Mouse (Mus musculus): ENCODE measurements around the gene Kcnk7.

The Kcnk7 gene

DNA sequence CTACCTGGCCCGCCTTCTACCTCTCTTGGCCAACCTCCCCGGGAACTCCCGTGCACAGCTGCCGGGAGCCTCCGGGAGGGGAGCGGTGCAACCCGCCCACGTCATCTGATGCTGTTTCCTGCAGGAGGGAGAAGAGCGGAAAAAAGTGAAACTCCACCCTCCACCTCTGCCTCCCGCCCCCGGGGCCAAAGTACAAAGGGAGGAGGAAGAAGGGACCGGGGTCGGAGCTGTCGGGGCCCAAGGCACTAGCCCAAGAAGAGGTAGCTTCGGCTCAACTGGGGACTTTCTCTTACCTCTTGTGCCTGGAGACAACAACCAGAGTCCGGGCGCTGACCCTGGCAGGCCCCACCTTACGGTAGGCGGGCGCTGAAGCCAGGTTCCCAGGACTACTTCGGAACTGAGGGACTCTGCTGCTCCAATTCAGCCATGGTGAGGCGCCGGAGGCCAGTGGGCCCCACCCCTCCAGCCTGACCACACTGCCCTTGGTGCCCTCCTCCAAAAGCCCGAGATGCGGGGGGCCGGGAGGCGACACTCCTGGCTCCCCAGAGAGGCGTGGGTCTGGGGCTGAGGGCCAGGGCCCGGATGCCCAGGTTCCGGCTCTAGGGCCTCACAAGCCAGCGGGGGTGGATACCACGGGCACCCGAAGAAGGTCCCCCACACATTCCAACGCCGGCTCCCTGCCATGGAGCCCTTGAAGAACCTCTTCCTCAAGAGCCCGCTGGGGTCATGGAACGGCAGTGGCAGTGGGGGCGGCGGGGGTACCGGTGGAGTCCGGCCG, 14.4 kb upstream of the Kcnk7 start:
- in situ Hi-C loops (cut with MboI; ENCODE audit: unreplicated experiment in 2 of 2): no loop called here

DNA sequence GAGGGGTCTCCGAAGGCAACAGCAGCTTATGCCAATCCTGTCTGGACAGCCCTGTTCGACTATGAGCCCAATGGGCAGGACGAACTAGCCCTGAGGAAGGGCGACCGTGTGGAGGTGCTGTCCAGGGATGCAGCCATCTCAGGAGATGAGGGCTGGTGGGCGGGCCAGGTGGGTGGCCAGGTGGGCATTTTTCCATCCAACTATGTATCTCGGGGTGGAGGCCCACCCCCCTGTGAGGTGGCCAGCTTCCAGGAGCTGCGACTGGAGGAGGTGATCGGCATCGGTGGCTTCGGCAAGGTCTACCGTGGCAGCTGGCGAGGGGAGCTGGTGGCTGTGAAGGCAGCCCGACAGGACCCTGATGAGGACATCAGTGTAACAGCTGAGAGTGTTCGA, 13.8 kb upstream of the Kcnk7 start:
- in situ Hi-C loops (cut with MboI; ENCODE audit: unreplicated experiment in 2 of 2): no loop called here

DNA sequence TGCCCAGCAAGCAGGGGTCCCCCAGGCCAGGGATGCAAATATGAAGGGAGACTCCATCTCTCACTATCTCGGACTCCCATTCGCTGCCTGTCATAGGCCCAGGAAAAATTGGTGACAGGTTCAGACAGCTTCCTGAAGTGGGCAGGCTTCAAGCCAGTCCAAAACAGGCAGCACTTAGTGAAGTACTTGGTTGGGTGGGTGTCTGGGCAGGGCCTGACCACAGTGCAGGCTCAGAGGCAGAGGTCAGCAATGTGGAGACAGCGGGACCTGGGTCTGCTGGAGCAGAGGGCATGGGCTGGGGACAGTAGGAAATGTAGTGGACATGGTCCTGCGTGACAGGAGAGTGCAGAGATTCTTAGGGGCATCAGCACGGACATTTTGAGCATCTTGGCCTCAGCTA, 12.6 kb upstream of the Kcnk7 start:
- in situ Hi-C loops (cut with MboI; ENCODE audit: unreplicated experiment in 2 of 2): no loop called here

DNA sequence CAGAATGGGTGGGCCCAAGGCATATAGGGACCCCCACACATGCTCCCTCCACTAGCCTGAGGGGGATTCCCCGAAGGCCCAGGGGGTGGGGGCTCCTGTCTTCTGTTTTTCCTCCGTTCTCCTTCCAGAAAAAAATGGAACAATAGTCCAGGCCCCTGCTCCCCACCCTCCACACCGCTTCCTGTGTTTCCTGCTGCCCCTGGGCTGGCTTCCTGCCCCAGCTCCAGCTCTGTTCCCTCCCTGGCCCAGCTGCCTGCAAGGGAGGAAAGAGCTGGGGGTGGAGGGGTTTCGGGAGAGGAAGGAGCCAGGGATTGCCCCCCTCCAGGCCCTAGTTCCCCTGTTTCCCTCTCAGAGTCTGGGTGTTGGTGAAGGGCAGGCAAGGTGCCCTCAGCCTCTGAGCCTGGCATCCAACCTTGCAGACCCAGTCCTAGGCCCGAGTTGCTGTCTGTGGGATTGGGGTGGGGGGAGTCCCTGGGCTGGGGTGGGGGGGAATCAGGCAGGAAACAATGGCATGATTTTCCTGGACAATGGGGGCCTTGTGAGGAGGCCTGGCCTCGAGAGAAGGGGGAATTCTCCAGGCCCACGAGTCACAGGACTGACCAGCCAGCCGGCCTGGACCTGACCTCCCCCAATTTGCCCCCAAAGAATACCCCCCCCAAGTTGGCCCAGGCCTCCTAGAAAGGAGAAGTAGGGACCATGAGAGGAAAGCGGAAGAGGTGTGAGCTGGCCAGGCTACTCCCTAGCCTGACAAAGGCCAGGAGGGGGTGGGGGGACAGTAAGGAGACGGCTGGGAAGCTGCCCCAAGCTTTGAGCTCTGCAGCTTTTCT, 11.9 kb upstream of the Kcnk7 start:
- in situ Hi-C loops (cut with MboI; ENCODE audit: unreplicated experiment in 2 of 2): no loop called here

DNA sequence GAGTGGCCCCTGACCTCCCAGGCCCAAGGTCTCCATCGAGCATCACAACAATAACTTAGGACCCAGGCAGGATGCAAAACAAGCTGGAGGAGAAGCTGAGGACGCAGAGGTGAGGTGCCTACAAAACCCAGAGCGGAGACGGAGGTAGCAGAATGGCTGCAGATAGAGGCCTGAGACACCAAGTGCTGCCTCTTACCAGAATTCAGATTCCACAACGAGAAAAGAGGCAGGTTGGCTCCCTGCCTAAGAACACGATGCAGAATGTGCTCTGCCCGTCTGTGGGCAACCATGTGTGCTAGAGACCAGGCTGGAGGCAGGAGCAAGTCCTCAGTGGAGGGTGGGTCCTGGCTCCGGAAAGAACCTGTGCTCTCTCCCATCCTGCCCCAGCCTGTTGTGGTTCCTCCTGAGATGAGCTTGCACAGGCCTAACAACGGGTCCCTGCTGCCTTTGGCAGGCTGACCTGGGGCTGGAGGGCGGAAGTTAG, 11.2 kb upstream of the Kcnk7 start:
- in situ Hi-C loops (cut with MboI; ENCODE audit: unreplicated experiment in 2 of 2): no loop called here

DNA sequence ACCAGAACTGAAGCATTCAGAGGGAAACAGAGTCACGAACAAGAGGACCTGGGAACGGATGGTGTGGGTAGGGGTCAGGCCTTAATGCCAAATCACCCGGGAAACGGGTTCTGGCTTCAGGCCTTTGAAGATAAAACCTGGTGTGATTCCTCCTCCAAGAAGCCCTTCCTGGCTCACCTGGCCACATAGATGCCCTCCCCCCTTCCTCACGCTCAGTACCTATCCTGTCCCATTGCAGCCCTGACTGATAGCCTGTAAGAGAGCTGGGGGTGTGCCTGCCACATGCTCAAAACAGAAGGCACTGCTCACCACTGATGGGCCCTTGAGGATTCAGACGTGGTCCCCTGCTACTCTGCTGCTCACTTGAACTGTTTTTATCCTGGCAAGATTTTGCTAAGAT, 10.4 kb upstream of the Kcnk7 start:
- in situ Hi-C loops (cut with MboI; ENCODE audit: unreplicated experiment in 2 of 2): no loop called here

DNA sequence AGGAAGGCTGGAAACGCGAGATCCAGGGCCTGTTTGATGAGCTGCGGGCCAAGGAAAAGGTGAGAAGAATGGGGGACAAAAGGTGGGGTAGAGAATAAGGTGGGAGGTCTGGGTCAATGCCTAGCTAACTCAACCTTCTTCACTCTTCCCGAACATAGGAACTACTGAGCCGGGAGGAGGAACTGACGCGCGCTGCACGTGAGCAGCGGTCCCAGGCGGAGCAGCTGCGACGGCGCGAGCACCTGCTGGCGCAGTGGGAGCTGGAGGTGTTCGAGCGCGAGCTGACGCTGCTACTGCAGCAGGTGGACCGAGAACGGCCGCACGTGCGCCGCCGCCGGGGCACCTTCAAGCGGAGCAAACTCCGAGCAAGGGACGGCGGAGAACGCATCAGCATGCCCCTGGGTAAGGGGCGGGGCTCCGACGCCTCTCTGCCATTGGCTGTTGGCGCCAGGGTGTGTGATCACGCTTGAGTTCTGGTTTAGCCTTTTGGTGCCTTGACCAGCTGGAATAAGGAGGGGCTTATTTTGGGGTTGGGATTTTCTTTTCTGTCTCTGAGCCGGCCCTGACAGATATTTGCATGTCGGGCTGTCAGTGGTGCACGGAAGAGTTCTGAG, 8.2 kb upstream of the Kcnk7 start:
- in situ Hi-C loops (cut with MboI; ENCODE audit: unreplicated experiment in 2 of 2): no loop called here

DNA sequence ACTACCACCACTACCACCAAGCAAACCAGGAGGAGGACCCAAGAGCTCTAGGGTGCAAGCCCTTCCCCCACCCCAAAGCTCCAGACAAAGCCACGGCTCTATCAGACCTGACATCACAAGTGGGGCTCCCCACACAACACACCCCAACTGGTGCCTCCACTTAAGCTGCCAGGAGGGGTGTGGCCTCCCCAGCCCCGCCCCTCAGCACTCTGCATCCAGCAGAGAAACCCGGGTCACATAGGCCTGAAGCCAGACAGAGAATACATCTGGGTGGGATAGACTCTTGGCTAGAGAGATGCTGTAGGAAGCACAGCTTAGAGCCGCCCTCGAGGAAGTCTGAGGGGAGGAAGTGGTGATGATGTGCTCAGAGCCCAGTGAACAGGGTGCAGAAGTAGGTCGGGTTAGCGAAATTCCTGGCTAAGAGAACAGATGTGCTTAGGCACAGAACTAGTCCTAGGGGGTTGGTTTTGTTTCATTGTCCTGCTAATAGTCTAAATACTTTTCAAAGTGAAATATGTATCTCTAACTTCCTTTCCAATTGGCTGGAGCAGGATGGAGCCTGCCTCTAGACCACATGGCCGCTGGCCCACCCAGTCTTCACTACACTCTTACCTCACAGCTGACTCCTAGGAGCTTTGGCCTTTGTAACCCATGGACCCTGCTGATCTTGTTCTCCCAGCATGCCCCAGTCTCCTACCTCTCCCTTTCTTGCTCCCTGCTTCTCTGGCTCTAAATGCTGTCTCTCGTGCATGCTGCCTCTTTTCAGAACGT, 819 bp downstream of the Kcnk7 start:
- in situ Hi-C loops (cut with MboI; ENCODE audit: unreplicated experiment in 2 of 2): loop anchor here in 1 of 2 experiments (10.0 kb wide), 1 partner anchor 70 kb away; the partner anchor contains the start of gene Scyl1

DNA sequence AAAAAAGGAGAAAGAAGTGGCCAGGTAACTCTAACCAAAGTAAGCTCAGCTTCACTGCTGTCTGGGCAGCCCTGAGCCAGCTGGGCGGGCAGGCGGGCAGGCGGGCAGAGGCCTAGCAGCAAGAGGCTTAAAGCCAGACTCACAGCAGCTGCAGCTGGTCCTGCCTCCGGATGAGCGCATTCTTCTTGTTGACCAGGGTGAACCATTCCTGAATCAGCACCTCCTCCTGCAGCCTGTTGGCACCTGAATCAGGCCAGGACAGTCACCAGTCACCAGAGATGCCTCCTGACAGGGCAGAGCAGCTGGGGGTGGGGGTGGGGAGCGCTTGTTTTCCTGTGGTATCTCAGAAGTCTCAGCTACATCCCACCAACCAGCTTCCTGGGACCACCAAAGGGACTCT, 5.9 kb downstream of the Kcnk7 start:
- in situ Hi-C loops (cut with MboI; ENCODE audit: unreplicated experiment in 2 of 2): no loop called here

DNA sequence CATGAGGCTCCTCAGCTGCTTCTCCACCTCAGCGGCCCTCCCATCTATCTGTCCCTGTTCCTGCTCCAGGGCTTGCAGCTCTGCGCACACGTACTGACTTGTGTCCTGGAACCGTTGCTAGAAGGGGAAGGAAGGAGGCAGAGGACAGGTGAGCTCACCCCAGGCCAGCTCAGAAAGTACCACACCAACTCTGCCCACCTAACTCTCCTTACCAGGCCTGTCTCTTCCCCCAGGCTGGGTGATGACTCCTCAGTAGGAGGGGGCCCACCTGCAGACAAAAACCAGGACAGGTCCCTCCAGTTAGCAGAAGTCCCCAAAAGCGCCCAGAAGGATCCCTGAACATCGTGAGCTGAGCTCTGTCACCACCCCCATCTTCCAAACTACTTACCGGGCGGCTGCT, 6.4 kb downstream of the Kcnk7 start:
- in situ Hi-C loops (cut with MboI; ENCODE audit: unreplicated experiment in 2 of 2): no loop called here

DNA sequence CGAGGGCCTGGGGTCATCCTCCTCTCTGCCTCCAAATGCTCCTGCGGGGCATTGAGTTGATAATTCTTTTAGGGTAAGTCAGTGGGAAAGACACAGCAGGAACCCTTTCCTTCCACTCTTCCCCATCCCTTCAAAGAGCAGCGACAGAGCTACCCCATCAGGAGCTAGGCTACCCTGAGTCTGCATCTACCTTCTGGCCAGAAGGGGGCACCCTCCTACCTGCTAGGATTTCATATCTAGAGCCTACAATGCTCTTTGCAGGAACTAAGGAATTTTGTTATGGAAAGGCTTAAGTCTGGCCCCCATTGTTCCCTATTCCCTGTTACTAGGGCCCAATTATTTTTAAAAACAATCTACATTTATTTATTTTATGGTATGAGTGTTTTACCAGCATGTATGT, 7.1 kb downstream of the Kcnk7 start:
- in situ Hi-C loops (cut with MboI; ENCODE audit: unreplicated experiment in 2 of 2): no loop called here

DNA sequence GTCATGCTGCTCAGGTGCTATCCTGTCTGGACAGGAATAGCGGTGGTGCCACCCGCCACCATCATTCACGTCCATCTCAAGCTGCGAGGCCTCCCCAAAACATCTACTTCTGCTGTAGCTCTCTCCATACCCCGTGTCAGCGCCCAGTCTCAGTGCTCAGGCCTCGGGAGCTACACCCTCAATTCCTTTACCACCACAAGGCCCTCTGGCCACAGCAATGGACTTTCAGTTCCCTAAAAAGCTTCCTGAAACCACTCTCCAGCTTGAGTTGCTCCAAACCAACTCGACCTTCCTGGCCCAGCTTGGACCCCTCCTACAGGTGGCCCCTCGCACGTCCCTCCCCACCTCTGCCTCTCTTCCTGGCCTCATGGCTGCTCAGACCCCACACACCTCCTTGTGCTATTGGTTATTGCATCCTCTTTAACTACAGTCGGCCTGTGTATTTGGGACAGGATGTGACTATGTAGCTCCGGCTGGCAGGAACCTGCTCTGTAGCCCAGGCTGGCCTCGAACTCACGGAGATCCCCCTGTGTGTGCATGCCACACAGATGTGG, 7.8 kb downstream of the Kcnk7 start:
- in situ Hi-C loops (cut with MboI; ENCODE audit: unreplicated experiment in 2 of 2): no loop called here

DNA sequence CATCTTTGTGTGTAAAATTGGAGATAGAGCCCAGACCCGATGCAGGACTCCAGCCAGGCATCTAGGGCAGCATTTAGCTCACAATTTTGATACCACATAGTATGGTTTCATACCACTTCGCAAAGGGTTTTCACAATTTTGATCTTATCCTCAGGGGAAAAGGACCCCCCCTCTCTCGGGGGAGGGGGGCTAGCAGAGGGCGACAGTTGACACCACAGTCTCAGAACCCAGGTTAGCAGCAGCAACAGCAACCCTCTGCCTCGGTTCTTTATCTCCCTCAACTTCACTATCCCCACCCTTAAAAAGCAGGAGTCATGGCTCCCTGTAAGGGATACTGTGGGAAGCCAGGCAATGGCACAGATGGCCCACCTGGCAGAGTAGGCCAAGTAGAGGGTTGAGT, 9.1 kb downstream of the Kcnk7 start:
- in situ Hi-C loops (cut with MboI; ENCODE audit: unreplicated experiment in 2 of 2): no loop called here

DNA sequence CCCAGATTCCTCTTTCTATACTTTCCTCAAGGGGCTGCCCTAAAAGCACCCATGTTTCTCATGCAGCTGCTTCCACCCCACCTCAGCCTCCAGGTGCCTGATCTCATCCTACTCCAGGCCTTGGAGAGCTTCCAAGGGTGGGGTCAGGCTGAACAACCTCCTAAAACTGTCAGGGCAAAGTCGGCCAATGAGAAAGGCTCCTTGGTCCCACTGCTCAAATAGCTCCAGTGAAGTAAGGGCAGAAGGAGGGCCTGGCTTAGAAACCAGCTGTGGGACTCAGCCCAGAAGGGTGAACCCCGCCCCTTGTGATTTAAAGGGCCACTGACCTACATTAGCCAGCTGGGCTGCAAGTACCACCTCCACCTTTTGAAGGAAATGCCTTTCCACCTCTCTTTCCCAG, 9.6 kb downstream of the Kcnk7 start:
- in situ Hi-C loops (cut with MboI; ENCODE audit: unreplicated experiment in 2 of 2): no loop called here

DNA sequence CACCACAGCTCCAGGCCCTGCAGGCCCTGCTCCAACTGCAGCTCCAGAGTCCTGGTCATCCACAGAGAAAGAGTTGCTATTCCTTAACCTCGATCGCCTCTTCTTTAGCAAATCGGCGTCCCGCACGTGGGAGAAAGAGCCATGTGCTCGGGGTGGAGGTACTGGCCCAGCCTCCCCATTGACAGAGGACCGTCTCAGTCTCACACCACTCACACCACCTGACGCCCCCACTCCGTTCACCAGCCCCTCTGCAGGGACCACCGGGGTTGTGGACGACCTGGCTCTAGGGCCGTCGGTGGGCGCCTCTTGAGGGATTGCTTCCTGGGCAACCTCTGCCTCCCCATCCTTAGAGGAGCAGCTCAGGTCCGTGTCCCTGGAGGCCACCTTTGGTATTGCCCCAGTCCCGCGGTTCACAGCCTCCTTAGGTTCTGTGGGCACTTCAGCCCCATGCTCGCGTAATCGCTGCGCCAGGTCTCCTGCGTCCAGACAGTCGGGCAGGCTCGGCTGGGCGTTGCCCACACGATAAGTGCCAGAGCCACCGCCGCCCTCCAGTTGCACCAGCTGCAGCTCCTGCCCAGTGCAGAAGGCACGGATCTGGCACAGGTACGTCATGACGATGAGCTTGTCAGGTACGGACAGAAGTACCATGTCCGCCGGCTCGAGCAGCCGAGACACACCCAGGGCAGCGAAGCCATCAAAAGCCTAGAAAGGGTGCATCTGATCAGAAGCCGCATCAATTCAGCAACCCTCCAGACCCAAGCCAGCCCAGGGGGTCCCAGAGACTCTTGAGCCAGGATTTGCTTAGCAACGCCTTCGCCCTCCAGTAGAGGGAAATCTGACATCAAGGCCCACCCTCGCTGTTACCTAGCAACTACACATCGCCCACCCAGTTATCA, 11.9 kb downstream of the Kcnk7 start:
- in situ Hi-C loops (cut with MboI; ENCODE audit: unreplicated experiment in 2 of 2): no loop called here

DNA sequence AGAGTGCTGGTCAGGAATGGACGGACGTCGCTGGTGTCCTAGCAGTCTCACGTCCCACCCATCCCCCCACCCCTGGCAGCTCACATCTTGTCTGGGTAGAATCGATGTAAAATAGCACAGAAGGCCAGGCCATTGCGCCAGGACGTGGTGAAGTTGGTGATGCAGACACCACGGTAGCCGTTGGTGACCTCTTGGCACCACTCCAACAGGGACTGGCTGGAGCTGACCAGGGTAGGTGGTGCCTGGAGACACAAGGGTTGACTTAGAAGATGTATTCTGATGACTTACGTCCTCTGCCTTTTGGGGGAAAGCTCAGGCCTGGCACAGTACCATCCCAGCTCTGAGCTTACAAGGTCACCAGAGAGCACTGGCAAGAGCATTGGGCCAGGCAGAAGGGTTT, 12.8 kb downstream of the Kcnk7 start:
- in situ Hi-C loops (cut with MboI; ENCODE audit: unreplicated experiment in 2 of 2): no loop called here

DNA sequence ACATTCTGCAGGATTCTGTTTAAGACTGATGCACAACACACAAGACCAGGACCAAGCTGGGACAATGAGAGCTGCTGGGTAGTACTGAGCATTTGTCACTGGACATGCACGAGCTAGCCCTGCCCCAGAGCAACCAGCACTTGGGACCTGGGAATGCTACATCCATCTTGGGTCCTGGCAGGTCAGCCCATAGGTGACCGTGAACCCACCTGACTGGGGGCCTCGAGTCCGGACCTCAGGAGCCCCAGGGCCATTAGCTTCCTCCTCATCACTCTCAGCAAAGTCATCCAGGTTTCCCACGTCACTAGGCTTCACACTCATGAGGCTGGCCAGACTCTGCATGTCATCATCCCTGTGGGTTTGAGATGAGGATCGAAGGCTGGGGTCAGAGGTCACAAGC, 17.1 kb downstream of the Kcnk7 start:
- in situ Hi-C loops (cut with MboI; ENCODE audit: unreplicated experiment in 2 of 2): no loop called here

DNA sequence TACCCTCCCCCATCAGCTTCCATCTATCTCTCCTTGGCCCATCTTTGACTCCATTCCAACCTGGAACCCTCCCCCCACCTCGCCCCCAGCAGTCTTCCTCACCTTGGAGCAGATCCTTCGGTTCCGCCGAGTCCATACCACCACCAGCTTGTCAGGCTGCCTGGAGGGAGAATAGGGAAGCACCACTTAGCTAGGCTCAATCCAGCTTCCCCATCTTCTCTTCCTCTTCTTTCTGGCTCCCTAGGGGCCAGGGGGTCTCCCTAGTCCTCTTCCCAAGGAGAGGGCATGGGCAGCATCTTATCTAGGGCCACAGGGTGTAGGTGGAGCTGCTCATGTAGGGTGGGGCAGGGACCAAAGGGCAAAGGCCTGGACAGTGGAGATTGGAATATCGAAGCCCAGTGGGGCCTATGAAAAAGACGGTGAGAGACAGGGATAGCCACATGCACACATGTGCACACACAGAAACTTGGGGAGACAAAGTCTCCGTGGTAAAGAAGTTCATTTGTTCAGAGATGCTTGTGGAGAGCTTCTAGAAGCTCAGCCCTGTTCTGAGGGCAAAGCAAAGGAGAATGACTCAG, 18.8 kb downstream of the Kcnk7 start:
- in situ Hi-C loops (cut with MboI; ENCODE audit: unreplicated experiment in 2 of 2): no loop called here

DNA sequence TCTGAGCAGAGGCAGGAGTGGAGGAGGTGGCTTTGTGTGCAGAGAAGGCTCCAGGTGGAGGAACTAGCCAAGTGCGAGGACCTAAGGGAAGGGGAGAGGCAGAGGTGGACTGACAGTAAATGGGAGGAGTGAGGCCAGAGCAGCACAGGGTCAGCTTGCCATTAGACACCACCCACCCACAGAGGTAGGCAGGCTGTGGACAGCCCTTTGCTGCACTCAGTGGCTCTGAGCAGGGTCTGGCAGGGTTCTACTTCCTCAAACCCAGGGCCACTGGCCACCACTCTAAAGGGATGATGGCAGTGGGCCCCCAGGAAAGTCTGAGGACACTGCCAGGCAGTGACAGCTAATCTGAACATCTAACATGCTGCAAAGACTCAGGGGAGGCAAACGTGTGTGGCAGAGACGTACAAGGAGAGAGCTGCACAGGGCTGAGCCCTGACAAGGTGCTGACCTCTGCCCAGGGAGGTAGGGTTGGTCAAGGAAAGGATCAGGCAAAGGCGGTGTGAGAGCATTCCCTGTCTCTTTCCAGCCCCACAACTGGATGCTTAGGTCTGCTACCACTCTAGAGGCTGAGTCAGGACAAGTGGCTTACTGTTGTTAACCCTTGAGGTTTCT, 19.9 kb downstream of the Kcnk7 start:
- in situ Hi-C loops (cut with MboI; ENCODE audit: unreplicated experiment in 2 of 2): no loop called here

Data from v-Abl transformed pro-B cells (cell line).